Mouse (Mus musculus) WW6 (cell line): ENCODE results near the gene Tmem234.
"Not testable (repeated sequence)": the region's sequence is repeated elsewhere in the genome, so short reads cannot be mapped to it uniquely, and the experiment has no call there.

Experiments used
- DNase-seq: peaks from one replicate; pipeline ENCODE4 v3.0.0-alpha.2; 2013; ENCODE audit warnings: low read depth, low spot score

The Tmem234 gene

GRCm38 (mm10) chr4:129600233-129601158 is at the start of gene Tmem234, which contains the start of gene Eif3i:
Gene Tmem234, plus strand, starts transcription at chr4:129600668.
Gene Eif3i, minus strand, starts transcription at chr4:129600648.
- DNase-seq, result peak; percentile 67

GRCm38 (mm10) chr4:129554512-129554911 is 46.0 kb upstream of the Tmem234 start:
- not testable (repeated sequence) for DNase-seq

GRCm38 (mm10) chr4:129555421-129555861 is 45.0 kb upstream of the Tmem234 start:
- DNase-seq, result no peak

- DNase-seq, result no peak
Observed at GRCm38 (mm10) chr4:129555862-129556531, 44.5 kb upstream of the Tmem234 start.

- DNase-seq, result peak; percentile 85
Observed at GRCm38 (mm10) chr4:129556532-129557223, 43.8 kb upstream of the Tmem234 start.

GRCm38 (mm10) chr4:129557256-129557808 is 43.1 kb upstream of the Tmem234 start:
- DNase-seq, result no peak

GRCm38 (mm10) chr4:129558321-129558955 is 42.0 kb upstream of the Tmem234 start:
- DNase-seq, result no peak

- no peak for DNase-seq
Observed at GRCm38 (mm10) chr4:129561184-129561583, 39.3 kb upstream of the Tmem234 start.

GRCm38 (mm10) chr4:129563718-129564117 is 36.8 kb upstream of the Tmem234 start:
- no peak for DNase-seq

GRCm38 (mm10) chr4:129565139-129565538 is 35.3 kb upstream of the Tmem234 start:
- DNase-seq, result no peak

GRCm38 (mm10) chr4:129568366-129568765 is 32.1 kb upstream of the Tmem234 start:
- DNase-seq, result no peak

- no peak for DNase-seq
Observed at GRCm38 (mm10) chr4:129570028-129570427, 30.4 kb upstream of the Tmem234 start.

- DNase-seq, result no peak
Observed at GRCm38 (mm10) chr4:129571551-129572084, 28.9 kb upstream of the Tmem234 start.

GRCm38 (mm10) chr4:129572236-129573092 is 28.0 kb upstream of the Tmem234 start:
- DNase-seq, result no peak

GRCm38 (mm10) chr4:129573093-129573370 is 27.4 kb upstream of the Tmem234 start:
- no peak for DNase-seq

GRCm38 (mm10) chr4:129573430-129573829 is 27.0 kb upstream of the Tmem234 start, which contains the start of gene Lck:
Gene Lck, minus strand, starts transcription at chr4:129573641.
- no peak for DNase-seq

- DNase-seq, result no peak
Observed at GRCm38 (mm10) chr4:129575171-129575844, 25.2 kb upstream of the Tmem234 start.

- no peak for DNase-seq
Observed at GRCm38 (mm10) chr4:129576863-129577491, 23.5 kb upstream of the Tmem234 start.

GRCm38 (mm10) chr4:129577688-129578087 is 22.8 kb upstream of the Tmem234 start:
- no peak for DNase-seq
